Mouse (Mus musculus) cerebellum, adult 11 months (tissue): ENCODE measurements around the gene Dnajc15.
A peak's percentile ranks its signal among the peaks of the same experiment; 100 is the strongest.

Experiments used
- DNase-seq: peaks from one replicate; pipeline ENCODE4 v3.0.0; 2022

Dnajc15 gene

DNA sequence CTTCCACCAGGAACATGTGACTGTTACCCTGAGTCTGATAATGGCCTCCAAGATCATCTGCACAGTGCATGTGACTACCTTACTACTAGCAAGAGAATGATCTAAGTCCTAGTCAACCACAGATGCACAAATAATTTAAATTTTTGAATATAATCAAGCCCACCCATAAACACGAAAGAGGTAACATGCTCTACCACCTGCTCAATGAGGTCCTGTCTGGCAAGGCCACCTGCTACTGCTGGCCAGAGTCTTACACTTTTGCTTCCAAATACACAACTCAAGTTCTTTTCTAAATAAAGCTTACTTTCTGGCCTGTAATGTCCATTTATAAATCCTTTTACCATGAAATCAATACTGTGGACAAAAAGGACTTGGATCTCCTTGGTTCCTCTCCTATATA is 15.0 kb downstream of the Dnajc15 start:
- DNase-seq, result no peak

DNA sequence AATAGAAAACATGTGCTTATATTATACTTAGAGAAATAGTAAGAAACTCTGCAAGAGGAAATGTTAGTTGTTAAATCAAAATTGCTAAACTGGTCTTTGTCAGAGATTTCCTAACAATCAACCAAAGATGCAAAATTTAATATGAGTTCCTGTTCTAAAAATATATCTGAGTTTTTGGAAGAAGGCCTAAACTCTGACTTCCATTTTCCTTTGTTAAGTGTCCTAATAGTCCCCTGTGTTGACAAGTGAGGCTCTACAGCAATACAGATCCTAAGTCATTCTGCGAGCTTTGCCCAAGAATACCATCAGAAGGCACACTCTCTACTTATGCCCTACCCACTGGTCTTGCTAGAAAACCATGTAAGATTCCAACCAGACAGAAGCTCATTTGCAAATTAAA is 21.0 kb downstream of the Dnajc15 start:
- no peak for DNase-seq

DNA sequence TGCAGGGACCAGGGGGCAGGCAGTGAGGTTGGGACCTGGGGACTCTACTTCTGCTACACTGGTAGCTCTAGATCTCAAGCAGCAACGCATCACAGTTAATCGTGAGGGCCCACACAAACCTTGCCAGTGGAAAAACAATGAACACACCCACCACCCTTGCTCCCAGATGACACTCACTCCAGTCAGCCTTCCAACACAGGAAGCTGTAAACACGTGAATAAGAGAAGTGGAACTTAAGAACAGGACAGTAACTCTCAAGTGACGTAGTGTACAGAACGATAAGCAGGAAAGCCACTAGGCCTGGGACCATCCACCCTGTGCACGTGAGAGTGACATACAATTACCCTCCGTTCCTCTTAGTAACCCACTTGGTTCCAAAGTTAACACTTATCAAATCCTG is 25.1 kb downstream of the Dnajc15 start:
- DNase-seq, result no peak

GRCm38 (mm10) chr14:77848349-77848748 is 26.6 kb downstream of the Dnajc15 start:
- no peak for DNase-seq

- no peak for DNase-seq
Observed at GRCm38 (mm10) chr14:77846206-77846605, 28.7 kb downstream of the Dnajc15 start.

DNA sequence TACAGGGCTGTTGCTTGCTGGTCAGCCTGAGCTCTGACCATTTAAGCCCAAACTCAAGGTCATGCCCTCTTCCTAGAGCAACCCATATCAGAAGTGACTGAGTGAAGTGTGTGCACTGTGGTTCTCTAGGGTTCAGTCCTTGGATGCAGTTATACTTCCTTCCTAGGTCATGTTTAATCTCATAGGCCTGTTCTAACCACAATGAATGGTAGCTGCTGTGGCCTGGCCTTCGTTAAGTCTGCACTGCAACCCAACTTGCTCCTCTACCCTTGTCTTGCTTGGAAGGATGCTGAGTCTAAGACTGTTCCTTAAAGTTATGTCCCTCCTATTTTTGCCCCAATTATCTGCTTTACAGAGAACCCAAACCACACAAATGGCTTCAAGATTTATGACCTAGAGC is 29.4 kb downstream of the Dnajc15 start:
- no peak for DNase-seq

GRCm38 (mm10) chr14:77840574-77840973 is 34.4 kb downstream of the Dnajc15 start:
- no peak for DNase-seq

DNA sequence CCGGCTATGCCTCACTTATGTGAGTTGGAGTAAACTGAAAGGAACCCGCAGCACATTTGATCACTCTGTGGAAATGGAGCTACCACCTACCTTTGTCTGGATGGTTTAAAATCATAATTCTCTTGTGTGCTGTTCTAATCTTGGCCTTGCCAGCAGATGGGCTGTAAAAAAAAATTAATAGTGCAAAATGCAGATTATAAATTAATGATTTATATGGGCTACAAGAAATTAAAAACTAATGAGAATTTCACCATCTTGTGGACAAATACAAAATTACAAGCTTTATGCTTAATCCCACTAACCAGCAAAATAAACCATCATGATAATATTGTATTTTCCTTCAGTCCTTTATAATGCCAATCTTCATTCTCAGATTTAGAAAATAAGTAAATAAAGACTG is 34.8 kb downstream of the Dnajc15 start:
- no peak for DNase-seq

DNA sequence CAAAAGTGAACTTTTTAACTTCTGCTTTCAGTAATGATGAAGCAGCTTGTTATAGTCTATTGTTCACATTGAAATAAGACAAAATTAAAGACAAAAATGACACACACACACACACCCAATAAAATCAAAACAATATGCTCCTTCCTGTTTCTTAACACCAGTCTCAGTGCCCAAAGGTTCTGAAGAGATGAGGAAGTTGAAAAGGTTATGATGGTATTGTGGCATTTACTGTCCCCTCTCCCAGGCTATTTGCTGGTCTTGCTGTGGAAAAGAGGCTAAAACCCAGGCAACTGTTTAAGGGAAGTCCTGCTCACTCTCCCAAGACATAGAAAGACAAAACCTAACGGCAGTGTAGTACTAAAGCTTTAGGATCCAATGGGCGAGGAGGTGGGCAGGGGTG is 38.1 kb downstream of the Dnajc15 start:
- DNase-seq, result no peak

DNA sequence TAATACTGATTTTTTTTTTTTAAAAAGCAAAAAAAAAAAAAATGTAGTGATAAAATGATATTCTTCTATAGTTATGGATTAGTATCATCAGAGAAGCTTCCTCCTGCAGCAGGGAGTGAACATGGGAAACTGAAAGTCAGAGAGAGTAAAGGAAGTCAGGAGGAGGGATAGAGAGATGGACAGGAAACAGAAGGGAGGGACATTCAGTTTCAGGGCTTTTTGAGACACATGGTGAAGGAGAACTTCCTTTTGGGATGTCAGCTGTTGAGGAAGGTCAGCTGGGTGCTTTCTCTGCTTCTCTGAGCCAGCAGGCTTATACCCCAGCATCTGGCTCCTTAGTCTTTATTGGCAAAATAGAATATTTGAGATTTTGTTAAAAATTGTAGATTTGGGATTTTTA is 42.6 kb downstream of the Dnajc15 start:
- no peak for DNase-seq

DNA sequence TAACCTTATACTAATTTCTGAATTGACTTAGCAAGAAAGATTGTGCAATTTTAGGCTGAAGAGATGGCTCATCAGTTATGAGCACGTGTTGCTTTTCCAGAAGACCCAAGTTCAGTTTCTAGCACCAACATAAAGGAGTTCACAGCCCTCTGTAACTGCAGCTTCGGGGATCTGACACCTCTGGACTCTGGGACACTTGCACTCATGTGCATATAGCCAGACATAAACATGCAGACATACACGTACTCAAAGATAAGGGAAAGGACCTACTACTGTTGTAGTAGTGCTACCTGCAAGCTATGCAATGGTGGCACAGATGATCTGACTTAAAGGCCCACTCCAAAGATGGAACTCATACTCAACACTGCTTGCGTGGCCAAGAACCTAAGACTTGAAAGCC is 43.0 kb downstream of the Dnajc15 start:
- DNase-seq, result no peak

DNA sequence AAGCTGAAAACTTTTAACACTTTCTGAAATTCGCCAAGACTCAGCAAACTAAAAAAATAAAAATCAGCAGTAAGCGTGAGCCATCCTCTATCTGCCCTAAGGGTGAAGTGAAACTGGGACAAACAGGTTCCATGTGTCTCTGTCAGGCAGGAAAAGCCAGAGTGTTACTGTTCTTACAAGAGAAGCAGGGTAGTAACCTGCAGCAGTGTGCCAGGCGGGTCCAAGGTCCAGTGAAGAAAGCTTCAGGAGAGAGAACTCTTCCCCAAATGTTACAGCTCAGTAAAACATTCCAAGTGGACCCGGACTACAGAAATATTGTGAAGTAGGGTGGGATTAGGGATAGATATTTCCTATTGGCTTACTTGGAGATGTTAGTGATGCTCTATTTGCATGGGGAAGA is 45.3 kb downstream of the Dnajc15 start:
- no peak for DNase-seq

- no peak for DNase-seq
Observed at GRCm38 (mm10) chr14:77825891-77826290, 49.0 kb downstream of the Dnajc15 start.

GRCm38 (mm10) chr14:77825121-77825520 is 49.8 kb downstream of the Dnajc15 start:
- DNase-seq, result no peak

GRCm38 (mm10) chr14:77819841-77820240 is 55.1 kb downstream of the Dnajc15 start:
- no peak for DNase-seq

GRCm38 (mm10) chr14:77817561-77817960 is 57.4 kb downstream of the Dnajc15 start:
- no peak for DNase-seq

GRCm38 (mm10) chr14:77814935-77815334 is 60.0 kb downstream of the Dnajc15 start:
- peak; percentile 11 for DNase-seq

GRCm38 (mm10) chr14:77812890-77813289 is 62.0 kb downstream of the Dnajc15 start:
- no peak for DNase-seq

GRCm38 (mm10) chr14:77811466-77811865 is 63.5 kb downstream of the Dnajc15 start:
- no peak for DNase-seq

GRCm38 (mm10) chr14:77807836-77808235 is 67.1 kb downstream of the Dnajc15 start:
- no peak for DNase-seq

- no peak for DNase-seq
Observed at GRCm38 (mm10) chr14:77806345-77806744, 68.6 kb downstream of the Dnajc15 start.

DNA sequence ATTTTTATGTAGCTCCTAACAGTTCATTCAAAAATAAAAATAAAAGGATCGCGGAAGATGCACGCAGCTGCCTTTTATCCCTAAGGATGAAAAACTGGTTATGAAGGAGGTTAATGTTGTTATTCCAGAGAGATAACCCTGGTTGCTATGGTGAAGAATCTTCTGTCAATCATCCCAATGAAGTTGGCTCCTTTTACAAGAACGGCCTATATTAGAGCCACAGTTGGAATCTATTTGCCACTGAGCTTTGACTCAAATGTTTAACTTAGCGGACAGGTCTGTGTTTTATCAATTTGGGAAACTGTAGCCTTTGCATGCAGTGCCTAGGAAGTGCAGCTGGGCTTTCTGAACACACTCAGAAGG is 72.7 kb downstream of the Dnajc15 start:
- no peak for DNase-seq

- DNase-seq, result no peak
Observed at GRCm38 (mm10) chr14:77801571-77802267, 73.2 kb downstream of the Dnajc15 start.

GRCm38 (mm10) chr14:77796506-77796905 is 78.4 kb downstream of the Dnajc15 start:
- no peak for DNase-seq

- DNase-seq, result no peak
Observed at GRCm38 (mm10) chr14:77795240-77795639, 79.7 kb downstream of the Dnajc15 start.
